Mouse (Mus musculus) C2C12 (cell line): Measurements from ENCODE around the gene Lingo2.

ENCODE experiments used
- CEBPB ChIP-seq: IDR thresholded peaks from one replicate; pipeline ENCODE4 v1.6.1; 2011; ENCODE audit warnings: low read depth, mild to moderate bottlenecking, control low read depth, moderate library complexity
- CTCF ChIP-seq: IDR thresholded peaks from one replicate; pipeline ENCODE4 v1.5.1; 2011; ENCODE audit not compliant: control insufficient read depth, insufficient read depth, insufficient read length

- no peak for TF ChIP-seq CTCF
- no peak for TF ChIP-seq CEBPB
These were observed 1023.8 kb downstream of the Lingo2 start for GRCm38 (mm10) chr4:35927722-35928121.
